Mouse (Mus musculus) spleen, adult 2 months (tissue): ENCODE measurements around the gene Cfap298. TPM values are rescaled to one million over a fixed set of nuclear protein-coding genes. Genes with fewer than 3 reads are reported as not detected.

Experiments
- DNase-seq, 2 experiments: peaks; one replicate each; pipeline versions ENCODE4 v3.0.0 to v3.0.0-alpha.2; 2012 to 2021; ENCODE audit warnings: low spot score in 2 of 2, low read depth in 1 of 2
- H3K27ac ChIP-seq: fragments of 200-500 bp; 2 replicates; pipeline ENCODE4 v1.5.1; 2012; ENCODE audit warnings: low read length, inconsistent platforms; ENCODE audit not compliant: insufficient read depth
- H3K27me3 ChIP-seq: fragments of 200-500 bp; 2 replicates; pipeline ENCODE4 v1.6.1; 2012; ENCODE audit warnings: mild to moderate bottlenecking, moderate library complexity, low read length, inconsistent platforms; ENCODE audit not compliant: control insufficient read depth, insufficient read depth
- H3K36me3 ChIP-seq: fragments of 200-500 bp; 2 replicates; pipeline ENCODE4 v1.6.1; 2012; ENCODE audit warnings: mild to moderate bottlenecking, low read length, inconsistent platforms; ENCODE audit not compliant: control insufficient read depth, insufficient read depth
- H3K4me1 ChIP-seq: fragments of 200-500 bp; 2 replicates; pipeline ENCODE4 v1.6.1; 2011; ENCODE audit warnings: inconsistent platforms; ENCODE audit not compliant: control insufficient read depth, insufficient read depth, insufficient read length
- H3K4me3 ChIP-seq: fragments of 200-500 bp; 2 replicates; pipeline ENCODE4 v1.5.1; 2011; ENCODE audit warnings: mild to moderate bottlenecking, inconsistent platforms; ENCODE audit not compliant: insufficient read depth, insufficient read length; ENCODE audit errors: extremely low read depth
- CTCF ChIP-seq: fragments of 200-500 bp; IDR thresholded peaks from 2 replicates; pipeline ENCODE4 v1.5.1; 2011; ENCODE audit warnings: mild to moderate bottlenecking, inconsistent platforms; ENCODE audit not compliant: insufficient read depth, insufficient read length, insufficient replicate concordance; ENCODE audit errors: extremely low read depth
- POLR2A ChIP-seq: fragments of 200-500 bp; IDR thresholded peaks from 2 replicates; pipeline ENCODE4 v1.6.1; 2011; ENCODE audit warnings: low read depth, low read length, inconsistent platforms
- WGBS: fragments of 180-500 bp; shearing (Covaris S2); methylation state at CpG from one replicate; pipeline ENCODE4 v1.1.7; 2018; 5-methylcytosine and 5-hydroxymethylcytosine counted together
- polyA plus RNA-seq: library from polyadenylated mRNA; depleted of rRNA; stranded (reverse); fragments of >200 nt; gene quantifications from 2 replicates; pipeline ENCODE4 v1.2.3, GENCODE M21; 2012

Cfap298 gene
- polyA plus RNA-seq, 1 experiment, result 11.7 TPM

GRCm38 (mm10) chr16:90958301-90959085, 23.6 kb upstream of the Cfap298 start:
- whole genome bisulfite sequencing, result 95% methylated on average over 5 of the region's 5 CpGs
- no peak for DNase-seq
- no peaks in the 10 kb centered on the region for H3K27me3 ChIP-seq
- H3K36me3 ChIP-seq, result peaks cover 17% of the 10 kb centered on the region
- no peaks in the 10 kb centered on the region for H3K4me1 ChIP-seq
- TF ChIP-seq CTCF (no peak), POLR2A (no peak)
- H3K27ac ChIP-seq, result no peak overlapping the region
- H3K4me3 ChIP-seq, result no peak overlapping the region

GRCm38 (mm10) chr16:90955494-90955893, 20.6 kb upstream of the Cfap298 start:
- Histone ChIP-seq H3K4me1 (no peaks in the 10 kb centered on the region), H3K4me3 (no peak overlapping the region), H3K27me3 (no peaks in the 10 kb centered on the region), H3K27ac (no peak overlapping the region), H3K36me3 (peaks cover 15% of the 10 kb centered on the region)
- TF ChIP-seq CTCF (no peak), POLR2A (no peak)
- no peak for DNase-seq
- 90% methylated on average over 6 of the region's 6 CpGs for WGBS

GRCm38 (mm10) chr16:90953770-90954169, 18.9 kb upstream of the Cfap298 start:
- Histone ChIP-seq H3K27ac (no peak overlapping the region), H3K4me3 (no peak overlapping the region), H3K4me1 (no peaks in the 10 kb centered on the region), H3K27me3 (no peaks in the 10 kb centered on the region), H3K36me3 (peaks cover 18% of the 10 kb centered on the region)
- DNase-seq, result no peak
- no peak for TF ChIP-seq POLR2A
- TF ChIP-seq CTCF, result no peak
- WGBS, result 95% methylated on average over 6 of the region's 6 CpGs

- H3K4me1 ChIP-seq, result no peaks in the 10 kb centered on the region
- TF ChIP-seq CTCF (no peak), POLR2A (no peak)
- H3K4me3 ChIP-seq, result no peak overlapping the region
- 88% methylated on average over 9 of the region's 9 CpGs for WGBS
- peaks cover 18% of the 10 kb centered on the region for H3K36me3 ChIP-seq
- no peaks in the 10 kb centered on the region for H3K27me3 ChIP-seq
- H3K27ac ChIP-seq, result no peak overlapping the region
- no peak for DNase-seq
Observed at GRCm38 (mm10) chr16:90953147-90953546, 18.2 kb upstream of the Cfap298 start.

GRCm38 (mm10) chr16:90950354-90950963, 15.5 kb upstream of the Cfap298 start:
- Histone ChIP-seq H3K36me3 (peaks cover 19% of the 10 kb centered on the region), H3K27me3 (no peaks in the 10 kb centered on the region), H3K4me1 (no peaks in the 10 kb centered on the region), H3K4me3 (no peak overlapping the region), H3K27ac (no peak overlapping the region)
- no peak for TF ChIP-seq POLR2A
- TF ChIP-seq CTCF, result no peak
- DNase-seq, result no peak
- 85% methylated on average over 17 of the region's 17 CpGs for WGBS

GRCm38 (mm10) chr16:90946977-90947376, 12.1 kb upstream of the Cfap298 start:
- Histone ChIP-seq H3K4me1 (no peaks in the 10 kb centered on the region), H3K27ac (no peak overlapping the region), H3K27me3 (no peaks in the 10 kb centered on the region), H3K36me3 (peaks cover 23% of the 10 kb centered on the region), H3K4me3 (no peak overlapping the region)
- WGBS, result 96% methylated on average over 8 of the region's 8 CpGs
- TF ChIP-seq CTCF, result no peak
- no peak for TF ChIP-seq POLR2A
- DNase-seq, result no peak

- WGBS, result 94% methylated on average over 7 of the region's 7 CpGs
- peaks cover 14% of the 10 kb centered on the region for H3K36me3 ChIP-seq
Observed at GRCm38 (mm10) chr16:90941246-90941645, 6.3 kb upstream of the Cfap298 start.

More at GRCm38 (mm10) chr16:90941246-90941645, 6.3 kb upstream of the Cfap298 start:
- TF ChIP-seq CTCF, result no peak
- TF ChIP-seq POLR2A, result no peak
- DNase-seq, result no peak
- Histone ChIP-seq H3K4me3 (no peak overlapping the region), H3K4me1 (no peaks in the 10 kb centered on the region), H3K27ac (no peak overlapping the region), H3K27me3 (no peaks in the 10 kb centered on the region)
